Mouse (Mus musculus): ENCODE data around the gene Rhobtb1.

DNA sequence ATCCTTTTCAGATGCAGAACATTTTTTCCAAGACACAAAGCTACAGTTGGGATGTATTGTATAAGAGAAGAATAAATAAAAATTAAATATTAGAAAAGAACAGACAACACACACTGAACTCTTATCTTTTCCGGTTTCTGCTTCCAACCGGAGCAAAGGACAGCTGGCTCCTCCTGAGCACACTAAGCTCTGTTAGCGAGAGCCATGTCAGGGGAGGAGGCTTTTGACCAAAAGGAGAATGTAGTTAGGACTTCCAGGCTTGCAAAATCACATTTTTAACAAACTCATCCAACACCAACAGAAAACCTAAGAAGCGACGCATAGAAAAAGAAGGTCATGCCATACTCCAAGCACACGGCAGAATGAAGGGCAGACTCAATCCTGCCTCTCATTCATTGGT, 54.8 kb downstream of the Rhobtb1 start:
- TF ChIP-seq CTCF (IDR thresholded peaks at IDR 0.05; ENCODE audit: extremely low read depth, insufficient read depth, low read length) (no peak), POLR2A (IDR thresholded peaks at IDR 0.05; ENCODE audit: extremely low read depth, insufficient read depth, low read length) (no peak)

Data from cortical plate, adult 2 months (tissue).